Mouse (Mus musculus) MEL (cell line): ENCODE data around the gene Unc5cl. TPM values are rescaled to one million over a fixed set of nuclear protein-coding genes. Genes with fewer than 3 reads are reported as not detected.

Experiments
- DNase-seq: peaks from one replicate; pipeline ENCODE4 v3.0.0; 2011; ENCODE audit warnings: low read depth, low spot score
- H3K27ac ChIP-seq: 2 replicates; pipeline ENCODE4 v1.5.1; 2012; ENCODE audit warnings: low read depth, mild to moderate bottlenecking, control low read depth, low read length, moderate library complexity; ENCODE audit not compliant: control insufficient read depth
- H3K27me3 ChIP-seq, 2 experiments: fragments of 150-350 bp in 1 of 2; sonication (generic) in 1 of 2; 2 replicates each; pipeline ENCODE4 v1.6.1; 2012; ENCODE audit warnings: low read length in 2 of 2, mild to moderate bottlenecking in 2 of 2, improper control_type of control experiment in 1 of 2, moderate library complexity in 1 of 2; ENCODE audit not compliant: insufficient read depth in 2 of 2, control insufficient read depth in 1 of 2
- H3K36me3 ChIP-seq, 2 experiments: 2 replicates each; pipeline ENCODE4 v1.6.1; 2012 to 2014; ENCODE audit warnings: low read length in 2 of 2, improper control_type of control experiment in 1 of 2, inconsistent platforms in 1 of 2, mild to moderate bottlenecking in 1 of 2; ENCODE audit not compliant: insufficient read depth in 2 of 2, control insufficient read depth in 1 of 2
- H3K4me1 ChIP-seq, 2 experiments: fragments of 150-350 bp in 1 of 2; sonication (generic) in 1 of 2; 2 replicates each; pipeline ENCODE4 v1.6.1; 2012; ENCODE audit warnings: low read length in 2 of 2, improper control_type of control experiment in 1 of 2, mild to moderate bottlenecking in 1 of 2; ENCODE audit not compliant: insufficient read depth in 2 of 2, control insufficient read depth in 1 of 2
- H3K4me3 ChIP-seq, 2 experiments: fragments of 150-350 bp in 1 of 2; sonication (generic) in 1 of 2; 2 replicates each; pipeline ENCODE4 v1.5.1; 2012; ENCODE audit warnings: low read depth in 2 of 2, low read length in 2 of 2, mild to moderate bottlenecking in 2 of 2, moderate library complexity in 2 of 2, control low read depth in 1 of 2, improper control_type of control experiment in 1 of 2; ENCODE audit not compliant: control insufficient read depth in 1 of 2, insufficient read depth in 1 of 2
- H3K79me2 ChIP-seq: 2 replicates; pipeline ENCODE4 v1.6.1; 2012; ENCODE audit warnings: mild to moderate bottlenecking, low read length, moderate library complexity; ENCODE audit not compliant: control insufficient read depth, poor library complexity, insufficient read depth
- H3K9ac ChIP-seq: 2 replicates; pipeline ENCODE4 v1.6.1; 2012; ENCODE audit warnings: low read depth, mild to moderate bottlenecking, control low read depth, low read length, moderate library complexity; ENCODE audit not compliant: control insufficient read depth, poor library complexity, severe bottlenecking
- H3K9me3 ChIP-seq: fragments of 150-350 bp; sonication (generic); replicated peaks from 2 replicates; pipeline ENCODE4 v1.6.1; 2012; ENCODE audit warnings: mild to moderate bottlenecking, low read length, improper control_type of control experiment, moderate library complexity; ENCODE audit not compliant: insufficient read depth
- BHLHE40 ChIP-seq: IDR thresholded peaks from 2 replicates; pipeline ENCODE4 v1.6.1; 2012; ENCODE audit warnings: low read depth, mild to moderate bottlenecking, inconsistent platforms, low read length, improper control_type of control experiment, borderline replicate concordance
- CHD2 ChIP-seq: IDR thresholded peaks from 2 replicates; pipeline ENCODE4 v1.6.1; 2011; ENCODE audit warnings: low read length, improper control_type of control experiment
- CTCF ChIP-seq, 3 experiments: IDR thresholded peaks in 2 of 3; conservative IDR thresholded peaks in 1 of 3; 2 replicates each; pipeline ENCODE4 v1.5.1; 2011 to 2012; ENCODE audit warnings: low read length in 3 of 3, low read depth in 2 of 3, mild to moderate bottlenecking in 2 of 3, improper control_type of control experiment in 1 of 3, inconsistent platforms in 1 of 3, mixed read lengths in 1 of 3, moderate library complexity in 1 of 3; ENCODE audit not compliant: control insufficient read depth in 1 of 3, insufficient read depth in 1 of 3, poor library complexity in 1 of 3, severe bottlenecking in 1 of 3
- E2F4 ChIP-seq: IDR thresholded peaks from 2 replicates; pipeline ENCODE4 v1.6.1; 2011; ENCODE audit warnings: low read depth, low read length, improper control_type of control experiment, borderline replicate concordance
- ELF1 ChIP-seq: IDR thresholded peaks from 2 replicates; pipeline ENCODE4 v1.6.1; 2014; ENCODE audit warnings: low read depth, mild to moderate bottlenecking, inconsistent platforms, low read length, improper control_type of control experiment, moderate library complexity
- EP300 ChIP-seq, 2 experiments: IDR thresholded peaks; 2 replicates each; pipeline ENCODE4 v1.6.1; 2011; ENCODE audit warnings: improper control_type of control experiment in 2 of 2, low read length in 2 of 2, low read depth in 1 of 2, mild to moderate bottlenecking in 1 of 2
- ETS1 ChIP-seq: IDR thresholded peaks from 2 replicates; pipeline ENCODE4 v1.6.1; 2012; ENCODE audit warnings: low read depth, mild to moderate bottlenecking, inconsistent platforms, low read length, improper control_type of control experiment, moderate library complexity
- GABPA ChIP-seq: IDR thresholded peaks from 2 replicates; pipeline ENCODE4 v1.6.1; 2012; ENCODE audit warnings: low read depth, mild to moderate bottlenecking, inconsistent platforms, low read length, improper control_type of control experiment, moderate library complexity
- GATA1 ChIP-seq: IDR thresholded peaks from 2 replicates; pipeline ENCODE4 v1.6.1; 2011; ENCODE audit warnings: low read depth, low read length, improper control_type of control experiment
- JUND ChIP-seq: IDR thresholded peaks from 2 replicates; pipeline ENCODE4 v1.6.1; 2011; ENCODE audit warnings: low read depth, mild to moderate bottlenecking, improper control_type of control experiment, low read length
- MAZ ChIP-seq: IDR thresholded peaks from 2 replicates; pipeline ENCODE4 v1.6.1; 2012; ENCODE audit warnings: low read depth, mild to moderate bottlenecking, inconsistent platforms, low read length, improper control_type of control experiment
- MXI1 ChIP-seq: IDR thresholded peaks from 2 replicates; pipeline ENCODE4 v1.6.1; 2011; ENCODE audit warnings: mild to moderate bottlenecking, low read depth, low read length, improper control_type of control experiment
- MYB ChIP-seq: IDR thresholded peaks from 2 replicates; pipeline ENCODE4 v1.6.1; 2011; ENCODE audit warnings: mild to moderate bottlenecking, low read depth, low read length, improper control_type of control experiment
- NRF1 ChIP-seq: IDR thresholded peaks from 2 replicates; pipeline ENCODE4 v1.6.1; 2014; ENCODE audit warnings: low read depth, mild to moderate bottlenecking, inconsistent platforms, low read length, improper control_type of control experiment, moderate library complexity; ENCODE audit not compliant: poor library complexity, insufficient read depth, severe bottlenecking
- RAD21 ChIP-seq: IDR thresholded peaks from 2 replicates; pipeline ENCODE4 v1.6.1; 2011; ENCODE audit warnings: mild to moderate bottlenecking, low read depth, low read length, improper control_type of control experiment
- RCOR1 ChIP-seq: IDR thresholded peaks from 2 replicates; pipeline ENCODE4 v1.6.1; 2012; ENCODE audit warnings: low read depth, mild to moderate bottlenecking, inconsistent platforms, low read length, improper control_type of control experiment
- SMC3 ChIP-seq: IDR thresholded peaks from 2 replicates; pipeline ENCODE4 v1.6.1; 2011; ENCODE audit warnings: low read depth, low read length, improper control_type of control experiment
- TBP ChIP-seq: IDR thresholded peaks from 2 replicates; pipeline ENCODE4 v1.8.0; 2011; ENCODE audit warnings: low read depth, low read length, improper control_type of control experiment
- TCF12 ChIP-seq: IDR thresholded peaks from 2 replicates; pipeline ENCODE4 v1.6.1; 2014; ENCODE audit warnings: low read depth, mild to moderate bottlenecking, inconsistent platforms, low read length, improper control_type of control experiment, moderate library complexity
- USF1 ChIP-seq: IDR thresholded peaks from 2 replicates; pipeline ENCODE4 v1.6.1; 2014; ENCODE audit warnings: low read depth, mild to moderate bottlenecking, inconsistent platforms, low read length, improper control_type of control experiment, moderate library complexity
- ZC3H11A ChIP-seq: IDR thresholded peaks from 2 replicates; pipeline ENCODE4 v1.6.1; 2012; ENCODE audit warnings: low read depth, mild to moderate bottlenecking, inconsistent platforms, low read length, improper control_type of control experiment
- ZKSCAN1 ChIP-seq: IDR thresholded peaks from 2 replicates; pipeline ENCODE4 v1.6.1; 2012; ENCODE audit warnings: low read depth, mild to moderate bottlenecking, inconsistent platforms, low read length, improper control_type of control experiment, moderate library complexity
- ZMIZ1 ChIP-seq: IDR thresholded peaks from 2 replicates; pipeline ENCODE4 v1.6.1; 2012; ENCODE audit warnings: low read depth, mild to moderate bottlenecking, inconsistent platforms, low read length, improper control_type of control experiment, moderate library complexity
- ZNF384 ChIP-seq: IDR thresholded peaks from 2 replicates; pipeline ENCODE4 v1.6.1; 2012; ENCODE audit warnings: low read depth, mild to moderate bottlenecking, inconsistent platforms, low read length, improper control_type of control experiment
- polyA plus RNA-seq, 2 experiments: library from polyadenylated mRNA; stranded (reverse) in 1 of 2; unstranded in 1 of 2; fragments of >175 nt in 1 of 2; fragments of >200 nt in 1 of 2; gene quantifications; 2 replicates each; pipeline versions ENCODE4 v1.2.1 to v1.2.4; 2012; ENCODE audit warnings: low replicate concordance in 2 of 2, low read depth in 1 of 2; ENCODE audit not compliant: insufficient read length in 2 of 2, insufficient read depth in 1 of 2, missing spikeins in 1 of 2
- total RNA-seq: library from RNA; depleted of rRNA; stranded (reverse); fragments of 300-350 nt; gene quantifications from 2 replicates; pipeline ENCODE4 v1.2.3, GENCODE M21; 2012

The Unc5cl gene
- total and polyA plus RNA-seq, 3 experiments: 4.7 to 7.7 TPM; not detected in 1

DNA sequence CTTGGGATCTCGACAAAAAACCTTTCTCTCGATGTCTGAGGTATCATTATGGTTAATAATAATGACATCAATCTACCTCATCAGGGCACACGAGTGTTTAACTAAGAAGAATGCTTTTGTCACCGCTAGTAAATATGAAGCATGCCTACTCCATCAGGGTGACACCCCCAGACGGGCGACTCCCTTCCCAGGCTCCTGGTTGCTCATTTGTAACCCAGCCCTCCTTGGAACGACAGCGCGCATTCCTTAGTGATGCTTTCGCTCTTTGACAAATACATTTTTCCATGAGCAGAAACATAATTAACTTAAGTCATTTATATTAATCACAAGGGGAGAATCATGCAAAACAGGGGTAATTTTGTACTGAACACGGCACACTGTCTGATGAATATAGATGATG is 88.0 kb downstream of the Unc5cl start:
- no peaks in the 10 kb centered on the region for H3K27me3 ChIP-seq
- no peaks in the 10 kb centered on the region for H3K9me3 ChIP-seq
- TF ChIP-seq USF1 (no peak), MAZ (no peak), RAD21 (no peak), ZMIZ1 (no peak), BHLHE40 (no peak), SMC3 (no peak), CTCF (IDR thresholded peaks at IDR 0.05 in 2 of 3, conservative IDR thresholded peaks at IDR 0.05 in 1 of 3; ENCODE audit: control insufficient read depth in 1 of 3, insufficient read depth in 1 of 3, low read depth in 2 of 3, low read length in 3 of 3, poor library complexity in 1 of 3, severe bottlenecking in 1 of 3) (no peak), GABPA (no peak), TCF12 (no peak), MXI1 (no peak), ZKSCAN1 (no peak)
- no peak overlapping the region for H3K9ac ChIP-seq
- no peak overlapping the region for H3K27ac ChIP-seq
- H3K79me2 ChIP-seq: no peaks in the 10 kb centered on the region
- no peaks in the 10 kb centered on the region for H3K36me3 ChIP-seq
- DNase-seq: no peak
- no peak overlapping the region for H3K4me3 ChIP-seq
- no peaks in the 10 kb centered on the region for H3K4me1 ChIP-seq

DNA sequence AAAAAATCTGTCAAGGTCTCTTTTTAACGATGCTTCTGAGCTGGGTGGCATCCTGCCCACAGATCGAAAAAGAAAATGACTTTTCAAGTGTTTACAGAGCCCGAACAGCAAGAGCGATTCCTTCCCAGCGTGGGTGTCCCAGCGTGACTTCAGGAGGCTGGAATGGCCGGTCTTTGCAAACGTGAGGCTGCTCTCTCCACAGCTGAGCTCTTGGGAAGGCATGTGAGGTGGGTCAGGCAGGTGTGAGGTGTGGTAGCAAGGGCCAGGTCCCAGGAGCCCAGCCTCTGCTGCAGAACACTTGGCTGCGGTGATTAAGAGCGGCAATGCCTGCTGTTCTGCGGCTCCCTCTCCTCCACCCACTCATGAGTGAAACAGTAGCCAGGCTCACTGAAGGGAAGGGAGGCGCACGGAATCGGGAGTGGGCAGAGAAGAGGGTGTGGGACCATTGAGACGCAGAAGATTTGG is 88.6 kb downstream of the Unc5cl start:
- H3K27ac ChIP-seq: no peak overlapping the region
- H3K27me3 ChIP-seq: no peaks in the 10 kb centered on the region
- no peaks in the 10 kb centered on the region for H3K4me1 ChIP-seq
- TF ChIP-seq BHLHE40 (no peak), TBP (no peak), ZNF384 (no peak), ETS1 (no peak), NRF1 (no peak), E2F4 (no peak), SMC3 (no peak), EP300 (IDR thresholded peaks at IDR 0.05; ENCODE audit: low read depth in 1 of 2, low read length in 2 of 2) (no peak), RCOR1 (no peak), GATA1 (no peak), MAZ (no peak), CHD2 (no peak), MYB (no peak), ZC3H11A (no peak), GABPA (no peak), JUND (no peak), ELF1 (no peak), MXI1 (no peak), USF1 (no peak)
- H3K79me2 ChIP-seq: no peaks in the 10 kb centered on the region
- no peak overlapping the region for H3K4me3 ChIP-seq
- H3K9ac ChIP-seq: no peak overlapping the region
- DNase-seq: no peak
- no peaks in the 10 kb centered on the region for H3K36me3 ChIP-seq
- no peaks in the 10 kb centered on the region for H3K9me3 ChIP-seq
